Mouse (Mus musculus) liver, embryonic 15.5 days (tissue): ENCODE data around the gene Sphk2. TPM values are rescaled to one million over a fixed set of nuclear protein-coding genes. Genes with fewer than 3 reads are reported as not detected.

Experiments used
- ATAC-seq: fragments of 200-750 bp; cut with Nextera tagmentation; 2 replicates; pipeline ENCODE4 v1.8.0; 2017; ENCODE audit warnings: moderate number of reproducible peaks, mild to moderate bottlenecking, moderate library complexity; ENCODE audit not compliant: insufficient read depth
- H3K27ac ChIP-seq: fragments of 300-500 bp; sonication (generic); replicated peaks from 2 replicates; pipeline ENCODE4 v1.5.1; 2015; ENCODE audit warnings: mild to moderate bottlenecking, inconsistent platforms
- H3K27me3 ChIP-seq: fragments of 300-500 bp; sonication (generic); 2 replicates; pipeline ENCODE4 v1.6.1; 2015; ENCODE audit warnings: mild to moderate bottlenecking, inconsistent platforms
- H3K36me3 ChIP-seq: fragments of 300-500 bp; sonication (generic); replicated peaks from 2 replicates; pipeline ENCODE4 v1.6.1; 2015; ENCODE audit warnings: moderate library complexity, mild to moderate bottlenecking, inconsistent platforms
- H3K4me1 ChIP-seq: fragments of 300-500 bp; sonication (generic); replicated peaks from 2 replicates; pipeline ENCODE4 v1.6.1; 2015; ENCODE audit warnings: inconsistent platforms
- H3K4me2 ChIP-seq: fragments of 300-500 bp; sonication (generic); 2 replicates; pipeline ENCODE4 v1.6.1; 2015; ENCODE audit warnings: moderate library complexity, mild to moderate bottlenecking, inconsistent platforms
- H3K4me3 ChIP-seq: fragments of 300-500 bp; sonication (generic); replicated peaks from 2 replicates; pipeline ENCODE4 v1.5.1; 2015; ENCODE audit warnings: mild to moderate bottlenecking, inconsistent platforms
- H3K9ac ChIP-seq: fragments of 300-500 bp; sonication (generic); 2 replicates; pipeline ENCODE4 v1.6.1; 2015; ENCODE audit warnings: moderate library complexity, mild to moderate bottlenecking, inconsistent platforms
- H3K9me3 ChIP-seq: fragments of 300-500 bp; sonication (generic); replicated peaks from 2 replicates; pipeline ENCODE4 v1.6.1; 2016; ENCODE audit warnings: inconsistent platforms
- WGBS: fragments of 180-500 bp; shearing (Covaris S2); methylation state at CpG from one replicate; pipeline ENCODE4 v1.1.7; 2015; ENCODE audit warnings: mixed read lengths; ENCODE audit not compliant: insufficient replicate concordance; 5-methylcytosine and 5-hydroxymethylcytosine counted together
- polyA plus RNA-seq: library from polyadenylated mRNA; unstranded; fragments of >200 nt; fragmentation: Nextera tagmentation; extraction: Ambion mirVana; gene quantifications from 2 replicates; pipeline ENCODE4 v1.2.1, GENCODE M21; 2015

The Sphk2 gene
- polyA plus RNA-seq = 10.4 and 13.3 TPM in 2 replicates

DNA sequence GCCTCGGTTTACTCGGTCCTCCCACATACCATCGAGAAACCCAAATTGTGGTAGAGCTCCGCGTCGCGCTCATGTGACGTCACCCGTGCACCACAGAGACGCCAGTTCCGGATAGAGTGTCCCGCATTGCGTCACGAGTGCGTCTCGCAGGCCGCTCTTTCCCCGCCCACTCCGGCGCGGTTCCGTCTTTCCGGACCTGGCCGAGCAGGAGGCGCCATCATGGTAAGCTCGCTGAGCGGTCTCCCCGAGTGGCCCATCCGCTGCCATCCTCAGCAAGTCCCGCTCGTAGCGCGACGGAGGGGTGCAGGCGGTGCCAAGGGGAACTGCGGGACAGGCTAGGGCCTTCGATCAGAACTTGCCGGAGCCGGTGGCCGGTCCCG lies at the start of gene Sphk2:
Gene Sphk2, minus strand, starts transcription at position 85 of the 380 bp plus-strand sequence.
- peak within 1 kb of the TSS; percentile 80 for H3K27ac ChIP-seq
- H3K27me3 ChIP-seq = no peaks in the 10 kb centered on the region
- under 1% methylated on average over 41 of the region's 41 CpGs for WGBS
- peaks cover 48% of the 10 kb centered on the region for H3K36me3 ChIP-seq
- H3K9ac ChIP-seq = peak within 1 kb of the TSS; percentile 91
- H3K9me3 ChIP-seq = no peaks in the 10 kb centered on the region
- peak within 1 kb of the TSS; percentile 95 for H3K4me2 ChIP-seq
- H3K4me1 ChIP-seq = peaks cover 69% of the 10 kb centered on the region
- peak; percentile 64 for ATAC-seq
- H3K4me3 ChIP-seq = peak within 1 kb of the TSS; percentile 90

DNA sequence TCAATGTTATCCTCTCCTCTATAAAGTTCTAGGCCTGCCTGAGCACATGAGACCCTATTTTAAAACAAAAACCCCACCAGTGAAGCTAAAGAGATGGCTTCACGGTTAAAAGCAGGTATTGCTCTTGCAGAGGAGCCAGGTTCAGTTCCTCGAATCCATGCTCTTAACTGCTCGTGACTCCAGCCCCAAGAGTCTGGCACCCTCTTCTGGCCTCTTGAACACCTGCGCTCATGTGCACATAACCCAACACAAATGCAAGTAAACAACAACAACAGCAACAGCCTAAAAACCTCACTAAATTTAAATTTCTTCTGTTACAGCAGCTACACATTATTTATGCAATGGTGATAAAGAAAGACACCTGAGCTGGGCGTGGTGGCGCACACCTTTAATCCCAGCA lies 49.7 kb upstream of the Sphk2 start:
- Histone ChIP-seq H3K36me3 (no peaks in the 10 kb centered on the region), H3K4me3 (no peak overlapping the region), H3K27ac (no peak overlapping the region), H3K4me1 (no peaks in the 10 kb centered on the region), H3K27me3 (peaks cover 4% of the 10 kb centered on the region; the same call in 1 of the 2 replicates), H3K9ac (no peak overlapping the region), H3K9me3 (no peaks in the 10 kb centered on the region), H3K4me2 (no peak overlapping the region)
- WGBS = 73% methylated on average over 6 of the region's 6 CpGs
- ATAC-seq = no peak

DNA sequence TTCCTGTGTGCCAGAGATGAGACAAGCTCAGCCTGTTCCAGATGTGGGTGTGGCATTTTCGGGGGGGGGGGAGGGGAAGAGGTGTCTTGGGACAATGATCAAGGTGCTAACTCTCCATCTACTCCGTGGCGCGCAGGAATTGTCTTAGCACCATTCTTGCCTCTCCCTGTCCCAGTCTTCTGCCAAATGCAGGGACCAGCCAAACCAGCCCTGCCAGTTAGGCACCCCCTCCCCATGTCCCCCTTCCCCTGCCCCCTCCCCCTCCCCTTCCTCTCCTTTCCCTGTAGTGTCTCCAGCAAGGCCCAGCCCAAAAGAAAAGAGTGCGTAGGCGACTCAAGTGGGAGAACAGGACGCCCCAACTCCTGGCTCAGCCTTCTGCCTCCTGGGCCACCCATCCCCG lies 49.0 kb upstream of the Sphk2 start:
- Histone ChIP-seq H3K4me1 (no peaks in the 10 kb centered on the region), H3K27me3 (peaks cover 2% of the 10 kb centered on the region; the same call in 1 of the 2 replicates), H3K27ac (no peak overlapping the region), H3K4me3 (no peak overlapping the region), H3K9ac (no peak overlapping the region), H3K4me2 (no peak overlapping the region), H3K36me3 (no peaks in the 10 kb centered on the region), H3K9me3 (no peaks in the 10 kb centered on the region)
- 50% methylated on average over 8 of the region's 8 CpGs for WGBS
- no peak for ATAC-seq

DNA sequence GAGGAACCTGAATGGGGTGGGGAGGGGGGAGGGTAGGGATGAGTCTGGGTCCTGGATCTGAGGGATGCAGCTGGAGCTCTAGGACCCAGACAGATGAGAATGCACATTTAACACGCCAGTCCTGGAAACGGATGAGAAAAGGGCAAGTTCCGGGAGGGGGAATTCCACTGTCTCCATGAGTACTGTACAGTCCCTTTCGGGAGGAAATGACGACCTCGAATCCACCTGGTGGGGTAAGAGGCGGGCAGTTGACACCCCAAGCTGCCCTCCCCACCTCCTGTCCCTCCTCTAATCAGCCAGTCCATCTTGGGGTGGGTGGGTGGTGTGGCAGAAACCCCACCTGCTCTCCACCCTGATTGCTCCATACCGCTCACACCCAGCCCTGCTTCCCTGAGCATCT lies 48.2 kb upstream of the Sphk2 start:
- 37% methylated on average over 8 of the region's 8 CpGs for WGBS
- no peaks in the 10 kb centered on the region for H3K36me3 ChIP-seq
- H3K9ac ChIP-seq = no peak overlapping the region
- H3K27ac ChIP-seq = no peak overlapping the region
- H3K4me1 ChIP-seq = no peaks in the 10 kb centered on the region
- H3K9me3 ChIP-seq = no peaks in the 10 kb centered on the region
- peaks cover 2% of the 10 kb centered on the region; the same call in 1 of the 2 replicates for H3K27me3 ChIP-seq
- H3K4me3 ChIP-seq = no peak overlapping the region
- no peak for ATAC-seq
- no peak overlapping the region for H3K4me2 ChIP-seq

DNA sequence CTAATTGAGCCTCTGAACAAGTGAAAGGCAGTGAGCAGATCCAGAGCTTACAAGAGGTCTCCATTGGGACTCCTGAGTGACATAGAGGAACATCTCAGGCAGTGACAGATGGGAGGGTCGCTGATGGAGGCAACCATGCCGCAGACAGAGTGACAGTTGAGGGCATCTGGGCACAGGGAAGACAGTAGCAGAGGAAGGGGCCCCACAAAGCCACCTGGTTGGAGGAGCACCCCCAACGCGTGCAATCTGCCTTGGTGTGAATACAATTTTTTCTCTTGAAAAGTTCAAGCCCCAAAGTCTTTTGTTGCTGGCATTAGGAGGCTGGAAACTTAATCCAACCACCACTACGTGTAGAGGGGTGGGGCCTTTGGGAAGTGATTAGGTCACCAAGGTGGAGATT lies 42.3 kb upstream of the Sphk2 start:
- no peaks in the 10 kb centered on the region for H3K9me3 ChIP-seq
- H3K4me2 ChIP-seq = no peak overlapping the region
- no peaks in the 10 kb centered on the region for H3K4me1 ChIP-seq
- no peak overlapping the region for H3K4me3 ChIP-seq
- no peaks in the 10 kb centered on the region for H3K36me3 ChIP-seq
- 32% methylated on average over 5 of the region's 5 CpGs for WGBS
- peaks cover 33% of the 10 kb centered on the region for H3K27me3 ChIP-seq
- no peak overlapping the region for H3K27ac ChIP-seq
- ATAC-seq = no peak
- H3K9ac ChIP-seq = no peak overlapping the region

DNA sequence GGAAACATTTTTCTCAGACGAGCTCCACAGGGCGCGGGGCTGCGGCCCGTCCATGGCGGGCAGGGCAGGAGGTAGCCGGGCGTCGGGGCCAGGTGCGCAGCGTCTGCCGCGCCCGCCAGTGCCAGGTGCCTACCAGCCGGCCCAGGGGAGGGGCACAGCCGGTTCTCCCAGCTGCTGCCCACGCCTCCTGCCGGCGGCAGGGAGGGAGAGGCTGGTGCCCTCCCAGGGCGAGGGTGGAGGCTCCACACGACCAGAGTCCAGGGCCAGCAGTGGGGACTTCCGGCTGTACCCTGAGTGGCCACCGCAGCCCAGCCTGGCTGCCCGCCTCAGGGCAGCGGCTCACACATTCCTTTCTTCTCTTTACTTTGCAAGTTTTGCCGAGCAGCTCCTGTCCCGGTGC lies 41.6 kb upstream of the Sphk2 start:
- Histone ChIP-seq H3K4me3 (0 out of 2 replicates have a peak overlapping the region, but pooled peaks have one; percentile 11), H3K36me3 (no peaks in the 10 kb centered on the region), H3K4me1 (no peaks in the 10 kb centered on the region), H3K27me3 (peaks cover 33% of the 10 kb centered on the region), H3K27ac (no peak overlapping the region), H3K9ac (no peak overlapping the region), H3K9me3 (no peaks in the 10 kb centered on the region), H3K4me2 (peak overlapping the region; percentile 49)
- peak; percentile 28; the same call in 1 of the 2 replicates for ATAC-seq
- WGBS = 13% methylated on average over 27 of the region's 27 CpGs

DNA sequence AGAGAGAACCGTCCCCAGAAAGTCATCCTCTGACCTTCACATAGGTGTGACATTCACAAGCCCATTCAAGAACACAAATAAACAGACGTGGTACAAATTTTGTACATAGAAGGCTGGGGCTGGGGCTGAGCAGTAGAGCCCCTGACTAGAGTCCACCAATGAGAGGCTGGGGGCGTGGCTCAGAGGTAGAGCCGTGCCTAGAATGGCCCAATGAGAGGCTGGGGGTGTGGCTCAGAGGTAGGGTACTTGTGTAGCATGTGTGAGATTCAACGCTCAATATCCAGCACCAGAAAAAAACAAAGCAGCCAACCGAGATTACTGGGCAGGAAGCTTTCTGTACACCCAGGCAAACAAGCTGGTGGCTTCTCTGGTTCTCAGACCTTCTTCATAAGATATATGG lies 37.9 kb upstream of the Sphk2 start:
- no peak for ATAC-seq
- Histone ChIP-seq H3K4me1 (no peaks in the 10 kb centered on the region), H3K4me2 (no peak overlapping the region), H3K9me3 (no peaks in the 10 kb centered on the region), H3K27ac (no peak overlapping the region), H3K9ac (no peak overlapping the region), H3K27me3 (peaks cover 31% of the 10 kb centered on the region), H3K4me3 (no peak overlapping the region), H3K36me3 (no peaks in the 10 kb centered on the region)
- 44% methylated on average over 6 of the region's 6 CpGs for WGBS

DNA sequence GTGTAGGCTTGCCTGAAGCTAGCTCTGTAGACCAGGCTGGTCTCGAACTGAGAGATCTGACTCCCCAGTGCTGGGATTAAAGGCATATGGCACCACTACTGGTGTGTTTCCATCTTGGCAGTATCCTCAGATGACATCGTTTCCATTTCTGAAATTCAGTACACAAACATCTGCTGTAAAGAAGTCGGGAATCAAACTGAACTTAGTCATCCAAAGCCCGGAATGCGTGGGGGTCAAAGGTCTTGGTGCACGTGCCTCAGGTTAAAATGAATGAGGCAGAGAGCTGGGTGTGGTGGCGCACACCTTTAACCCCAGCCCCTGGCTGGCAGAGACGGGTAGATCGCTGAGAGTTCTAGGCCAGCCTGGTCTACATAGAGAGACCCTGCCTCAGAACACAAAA lies 32.4 kb upstream of the Sphk2 start:
- Histone ChIP-seq H3K36me3 (no peaks in the 10 kb centered on the region), H3K27ac (no peak overlapping the region), H3K4me2 (no peak overlapping the region), H3K27me3 (no peaks in the 10 kb centered on the region), H3K9me3 (no peaks in the 10 kb centered on the region), H3K4me1 (no peaks in the 10 kb centered on the region), H3K9ac (no peak overlapping the region), H3K4me3 (no peak overlapping the region)
- no peak for ATAC-seq
- WGBS = 59% methylated on average over 9 of the region's 9 CpGs

DNA sequence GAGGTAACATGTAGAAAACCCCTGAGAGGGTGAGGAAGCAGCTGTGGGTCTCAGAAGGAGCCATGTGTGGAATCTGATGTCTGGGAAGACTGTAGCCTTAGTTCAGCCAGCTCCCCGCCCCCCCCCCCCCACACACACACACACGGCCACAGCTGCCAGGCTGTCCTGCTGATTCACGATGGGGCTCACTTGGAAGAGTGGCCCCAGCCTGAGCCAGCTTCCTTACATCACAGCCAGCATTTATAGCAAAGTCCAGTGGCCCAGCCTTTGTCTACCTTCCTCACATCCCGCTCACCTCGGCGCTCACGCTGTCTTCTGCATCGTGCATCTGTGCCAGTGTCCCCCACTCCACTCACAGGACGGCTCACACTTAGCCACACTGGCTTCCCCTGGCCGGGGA lies 31.6 kb upstream of the Sphk2 start:
- WGBS = 31% methylated on average over 9 of the region's 10 CpGs
- H3K4me2 ChIP-seq = no peak overlapping the region

DNA sequence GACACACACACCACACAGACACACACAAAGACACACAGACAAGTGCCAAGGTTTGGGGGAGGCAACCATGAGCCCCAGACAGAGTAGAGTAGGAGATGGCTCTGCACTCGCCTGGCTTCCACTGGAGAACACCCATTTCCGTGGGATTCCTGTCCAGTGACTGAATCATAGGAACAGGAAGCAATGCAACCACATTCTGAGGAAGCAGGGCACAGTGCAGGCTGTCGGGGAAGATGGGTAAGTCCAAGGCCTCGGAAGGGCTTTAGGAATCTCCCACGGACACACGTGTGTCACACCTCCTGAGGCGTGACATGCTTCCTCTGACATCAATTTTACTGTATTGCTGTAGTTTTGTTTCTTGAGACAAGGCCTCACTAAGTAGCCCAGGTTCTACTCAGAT lies 30.3 kb upstream of the Sphk2 start:
- 46% methylated on average over 7 of the region's 7 CpGs for WGBS
- H3K4me3 ChIP-seq = no peak overlapping the region
- no peak overlapping the region for H3K9ac ChIP-seq
- H3K36me3 ChIP-seq = no peaks in the 10 kb centered on the region
- H3K4me2 ChIP-seq = no peak overlapping the region
- H3K27me3 ChIP-seq = no peaks in the 10 kb centered on the region
- H3K4me1 ChIP-seq = no peaks in the 10 kb centered on the region
- H3K27ac ChIP-seq = no peak overlapping the region
- no peaks in the 10 kb centered on the region for H3K9me3 ChIP-seq
- ATAC-seq = no peak

More for the DNA sequence above, 31.6 kb upstream of the Sphk2 start:
- H3K4me3 ChIP-seq = no peak overlapping the region
- ATAC-seq = no peak
- H3K27ac ChIP-seq = no peak overlapping the region
- no peaks in the 10 kb centered on the region for H3K27me3 ChIP-seq
- H3K9ac ChIP-seq = no peak overlapping the region
- H3K4me1 ChIP-seq = no peaks in the 10 kb centered on the region
- no peaks in the 10 kb centered on the region for H3K36me3 ChIP-seq
- no peaks in the 10 kb centered on the region for H3K9me3 ChIP-seq

DNA sequence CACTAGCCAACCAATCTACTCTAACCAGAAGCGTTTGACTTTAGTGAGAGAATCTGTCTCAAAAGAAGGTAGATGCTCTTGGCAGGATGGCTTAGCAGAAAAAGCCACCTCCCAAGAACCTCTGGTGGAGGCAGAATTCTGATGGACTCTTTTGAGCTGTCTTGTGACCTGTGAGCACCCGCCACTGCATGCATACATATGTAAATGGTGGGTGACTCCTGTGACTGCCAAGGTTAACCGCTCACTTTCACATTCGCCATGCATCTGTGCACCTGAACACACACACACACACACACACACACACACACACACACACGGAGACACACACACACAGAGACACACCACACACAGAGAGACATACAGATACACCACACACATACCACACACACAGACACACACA lies 29.6 kb upstream of the Sphk2 start:
- H3K27me3 ChIP-seq = no peaks in the 10 kb centered on the region
- no peak overlapping the region for H3K4me3 ChIP-seq
- 70% methylated on average over 5 of the region's 5 CpGs for WGBS
- H3K4me2 ChIP-seq = no peak overlapping the region
- ATAC-seq = no peak
- H3K9me3 ChIP-seq = no peaks in the 10 kb centered on the region
- H3K4me1 ChIP-seq = 0 out of 2 replicates have a peak, but pooled peaks cover 2% of the 10 kb centered on the region
- H3K27ac ChIP-seq = no peak overlapping the region
- no peak overlapping the region for H3K9ac ChIP-seq
- no peaks in the 10 kb centered on the region for H3K36me3 ChIP-seq

DNA sequence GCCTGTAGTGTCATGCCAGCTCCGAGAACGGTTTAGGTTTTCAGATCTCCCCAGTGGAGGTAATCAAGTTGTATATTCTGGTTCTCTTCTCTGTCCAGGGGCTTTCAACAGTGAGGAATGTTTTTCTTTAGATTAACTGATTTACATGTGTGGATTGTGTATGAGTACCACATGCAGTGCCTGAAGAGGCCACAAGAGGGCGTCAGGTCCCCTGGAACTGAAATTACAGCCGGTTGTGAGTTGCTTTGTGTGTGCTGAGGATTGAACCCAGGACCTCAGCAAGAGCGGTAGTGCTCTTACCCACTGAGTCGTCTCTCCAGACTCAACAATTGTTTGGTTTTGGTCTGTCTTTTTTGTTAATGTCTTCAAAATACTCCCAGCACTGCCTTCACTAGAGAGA lies 28.7 kb upstream of the Sphk2 start:
- Histone ChIP-seq H3K9me3 (no peaks in the 10 kb centered on the region), H3K4me1 (0 out of 2 replicates have a peak, but pooled peaks cover 11% of the 10 kb centered on the region), H3K27me3 (no peaks in the 10 kb centered on the region), H3K4me3 (no peak overlapping the region), H3K9ac (no peak overlapping the region), H3K36me3 (no peaks in the 10 kb centered on the region), H3K27ac (no peak overlapping the region), H3K4me2 (no peak overlapping the region)
- ATAC-seq = no peak
- WGBS = 57% methylated on average over 6 of the region's 6 CpGs
